Mouse (Mus musculus) G1E (cell line): ENCODE data around the gene Tnnt2.
A peak's percentile ranks its signal among the peaks of the same experiment; 100 is the strongest.

Source experiments
- CTCF ChIP-seq: IDR thresholded peaks from 2 replicates; pipeline ENCODE4 v1.5.1; 2012; ENCODE audit warnings: low read depth, low read length, inconsistent platforms, mixed read lengths
- GATA1 ChIP-seq: IDR thresholded peaks from 2 replicates; pipeline ENCODE4 v1.6.1; 2012; ENCODE audit warnings: borderline replicate concordance, low read length, inconsistent platforms, mixed read lengths
- GATA2 ChIP-seq: IDR thresholded peaks from 2 replicates; pipeline ENCODE4 v1.6.1; 2012; ENCODE audit warnings: low read depth, low read length, inconsistent platforms, borderline replicate concordance
- POLR2AphosphoS5 ChIP-seq: IDR thresholded peaks from 2 replicates; pipeline ENCODE4 v1.6.1; 2012; ENCODE audit warnings: low read depth, low read length, inconsistent platforms; ENCODE audit not compliant: insufficient replicate concordance
- TAL1 ChIP-seq: conservative IDR thresholded peaks from 2 replicates; pipeline ENCODE4 v1.6.1; 2012; ENCODE audit warnings: low read depth, low read length, inconsistent platforms, mixed read lengths

- TF ChIP-seq TAL1 (no peak), CTCF (peak; percentile 76), GATA1 (no peak), GATA2 (no peak), POLR2AphosphoS5 (no peak)
Measured at GRCm38 (mm10) chr1:135847139-135847562, 11.0 kb downstream of the Tnnt2 start.
